Mouse (Mus musculus): Measurements from ENCODE around the gene CK137956. TPM values are rescaled to one million over a fixed set of nuclear protein-coding genes. Genes with fewer than 3 reads are reported as not detected.

CK137956 gene
- polyA plus RNA-seq, 1 experiment from 2014 or later, result 0.20 TPM

DNA sequence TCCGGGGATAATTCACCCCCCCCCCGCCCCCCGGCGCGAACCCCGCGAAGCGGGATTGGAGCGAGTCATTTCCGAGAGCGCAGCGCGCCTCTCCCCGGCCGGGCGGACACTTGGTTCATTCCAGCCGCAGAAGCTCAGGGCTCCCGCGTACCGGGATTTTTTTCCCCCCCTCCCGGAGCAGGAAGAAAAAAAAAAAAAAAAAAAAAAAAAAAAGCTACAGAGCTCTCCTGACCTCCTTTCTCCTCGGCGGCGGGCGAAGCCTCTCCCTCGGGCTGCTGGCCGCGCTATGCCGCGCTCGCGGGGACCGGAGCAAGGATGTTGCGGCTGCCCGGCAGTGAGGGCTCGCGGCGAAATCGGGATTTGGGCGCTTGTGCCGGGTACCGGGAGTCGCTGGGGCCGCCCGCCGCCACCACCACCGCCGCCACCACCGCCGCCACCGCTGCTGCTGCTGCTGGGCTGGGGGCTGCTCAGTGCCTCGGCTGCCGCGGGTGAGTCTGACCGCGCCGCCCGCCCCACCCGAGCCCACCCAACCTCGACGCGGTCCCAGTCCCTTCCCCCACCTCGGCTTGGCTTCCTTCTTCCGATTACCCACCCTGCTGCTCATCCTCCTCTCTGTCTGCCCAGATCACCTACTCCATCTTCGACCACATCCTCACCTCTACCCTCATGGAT is 17.2 kb upstream of the CK137956 start, which contains the start of gene Csmd2:
Gene Csmd2 (plus strand): TSS at position 74 of the 672 bp plus-strand sequence.
- Histone ChIP-seq H3K9ac (replicated peaks; ENCODE audit: low read length) (peak within 1 kb of the TSS; percentile 53), H3K4me3 (ENCODE audit: low read depth, low read length) (peak within 1 kb of the TSS; percentile 38), H3K9me3 (replicated peaks; ENCODE audit: control insufficient read depth, low read length) (no peaks in the 10 kb centered on the region), H3K4me2 (ENCODE audit: low read depth, low read length) (peak within 1 kb of the TSS; percentile 76), H3K36me3 (replicated peaks; ENCODE audit: control insufficient read depth, insufficient read depth, low read depth, low read length) (no peaks in the 10 kb centered on the region), H3K27ac (replicated peaks; ENCODE audit: low read depth, low read length) (no peak within 1 kb of the TSS), H3K4me1 (ENCODE audit: control insufficient read depth, insufficient read depth, low read length) (peaks cover 2% of the 10 kb centered on the region; the same call in 1 of the 2 replicates), H3K27me3 (ENCODE audit: control insufficient read depth, insufficient read depth, low read length) (peaks cover 51% of the 10 kb centered on the region)
- WGBS, result 0% methylated on average over 43 of the region's 65 CpGs
- ATAC-seq (replicated peaks; ENCODE audit: insufficient number of reproducible peaks, low FRiP score, low TSS enrichment, low read depth) (no peak), DNase-seq (ENCODE audit: low spot score) (peak; percentile 50)

GRCm38 (mm10) chr4:127987270-127987669 is 16.5 kb upstream of the CK137956 start:
- Histone ChIP-seq H3K27ac (replicated peaks; ENCODE audit: low read depth, low read length) (no peak overlapping the region), H3K4me3 (ENCODE audit: low read depth, low read length) (peak overlapping the region; percentile 38), H3K9ac (replicated peaks; ENCODE audit: low read length) (no peak overlapping the region), H3K36me3 (replicated peaks; ENCODE audit: control insufficient read depth, insufficient read depth, low read depth, low read length) (no peaks in the 10 kb centered on the region), H3K9me3 (replicated peaks; ENCODE audit: control insufficient read depth, low read length) (no peaks in the 10 kb centered on the region), H3K27me3 (ENCODE audit: control insufficient read depth, insufficient read depth, low read length) (peaks cover 51% of the 10 kb centered on the region), H3K4me1 (ENCODE audit: control insufficient read depth, insufficient read depth, low read length) (peaks cover 2% of the 10 kb centered on the region; the same call in 1 of the 2 replicates), H3K4me2 (ENCODE audit: low read depth, low read length) (peak overlapping the region; percentile 76; the same call in 1 of the 2 replicates)
- WGBS, result 4% methylated on average over 10 of the region's 10 CpGs
- no peak for ATAC-seq (replicated peaks; ENCODE audit: insufficient number of reproducible peaks, low FRiP score, low TSS enrichment, low read depth)
- DNase-seq (ENCODE audit: low spot score), result no peak

DNA sequence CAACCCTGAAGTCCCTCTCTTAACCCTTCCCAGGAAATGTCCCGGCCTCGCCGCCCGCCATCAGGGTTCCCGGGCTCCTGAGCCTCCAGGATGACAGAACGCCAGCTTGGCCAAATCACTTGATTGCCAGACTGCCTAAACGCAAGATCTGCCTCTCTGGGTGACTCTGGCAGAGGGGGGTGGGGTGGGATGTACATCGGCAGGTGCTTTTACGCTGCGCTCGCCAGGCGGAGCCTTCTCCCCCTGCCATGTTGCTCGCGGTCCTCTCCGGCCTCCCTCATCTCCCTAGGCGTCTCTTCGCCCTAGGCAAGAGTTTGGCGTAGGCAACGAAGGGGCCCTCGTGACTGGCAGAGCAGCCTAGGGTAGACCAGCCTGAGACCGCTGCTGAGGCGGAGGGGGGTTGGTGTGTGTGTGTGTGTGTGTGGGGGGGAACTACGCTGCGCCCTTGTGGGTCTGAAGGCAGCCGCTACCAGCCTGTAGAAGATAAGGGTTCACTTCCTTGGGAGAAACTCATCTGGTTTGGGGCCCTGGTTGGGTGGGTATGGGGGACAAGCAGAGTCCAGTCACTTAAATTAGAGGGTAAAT is 15.8 kb upstream of the CK137956 start:
- Histone ChIP-seq H3K4me1 (ENCODE audit: control insufficient read depth, insufficient read depth, low read length) (peaks cover 2% of the 10 kb centered on the region; the same call in 1 of the 2 replicates), H3K9me3 (replicated peaks; ENCODE audit: control insufficient read depth, low read length) (no peaks in the 10 kb centered on the region), H3K4me3 (ENCODE audit: low read depth, low read length) (no peak overlapping the region), H3K27ac (replicated peaks; ENCODE audit: low read depth, low read length) (no peak overlapping the region), H3K36me3 (replicated peaks; ENCODE audit: control insufficient read depth, insufficient read depth, low read depth, low read length) (no peaks in the 10 kb centered on the region), H3K9ac (replicated peaks; ENCODE audit: low read length) (no peak overlapping the region), H3K27me3 (ENCODE audit: control insufficient read depth, insufficient read depth, low read length) (peaks cover 51% of the 10 kb centered on the region), H3K4me2 (ENCODE audit: low read depth, low read length) (no peak overlapping the region; the same call in 1 of the 2 replicates)
- DNase-seq (ENCODE audit: low spot score), result no peak
- ATAC-seq (replicated peaks; ENCODE audit: insufficient number of reproducible peaks, low FRiP score, low TSS enrichment, low read depth), result no peak
- WGBS, result 1% methylated on average over 25 of the region's 25 CpGs

DNA sequence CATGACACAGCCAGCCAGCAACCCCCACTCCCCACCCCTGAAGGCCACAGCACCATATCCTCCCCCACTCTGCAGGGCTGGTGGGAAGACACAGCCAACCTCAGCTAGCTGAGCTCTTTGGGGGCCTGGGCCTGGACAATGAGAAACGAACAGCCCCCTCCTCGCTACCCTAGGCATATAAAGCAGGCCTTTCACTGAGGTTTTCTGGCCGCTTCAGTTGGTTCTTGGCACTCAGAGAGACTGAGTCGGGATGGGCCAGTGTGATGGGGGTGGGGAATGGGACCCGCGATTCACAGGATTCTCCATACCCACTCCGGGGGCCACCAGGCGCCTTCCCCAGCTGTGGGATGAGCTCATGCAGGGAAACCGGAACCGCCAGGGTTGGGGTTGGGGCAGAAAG is 15.1 kb upstream of the CK137956 start:
- Histone ChIP-seq H3K36me3 (replicated peaks; ENCODE audit: control insufficient read depth, insufficient read depth, low read depth, low read length) (no peaks in the 10 kb centered on the region), H3K9me3 (replicated peaks; ENCODE audit: control insufficient read depth, low read length) (no peaks in the 10 kb centered on the region), H3K27ac (replicated peaks; ENCODE audit: low read depth, low read length) (no peak overlapping the region), H3K4me3 (ENCODE audit: low read depth, low read length) (no peak overlapping the region), H3K4me1 (ENCODE audit: control insufficient read depth, insufficient read depth, low read length) (peaks cover 2% of the 10 kb centered on the region; the same call in 1 of the 2 replicates), H3K4me2 (ENCODE audit: low read depth, low read length) (no peak overlapping the region), H3K9ac (replicated peaks; ENCODE audit: low read length) (no peak overlapping the region), H3K27me3 (ENCODE audit: control insufficient read depth, insufficient read depth, low read length) (peaks cover 51% of the 10 kb centered on the region)
- ATAC-seq (replicated peaks; ENCODE audit: insufficient number of reproducible peaks, low FRiP score, low TSS enrichment, low read depth), result no peak
- DNase-seq (ENCODE audit: low spot score), result peak; percentile 3
- WGBS, result 6% methylated on average over 10 of the region's 10 CpGs

DNA sequence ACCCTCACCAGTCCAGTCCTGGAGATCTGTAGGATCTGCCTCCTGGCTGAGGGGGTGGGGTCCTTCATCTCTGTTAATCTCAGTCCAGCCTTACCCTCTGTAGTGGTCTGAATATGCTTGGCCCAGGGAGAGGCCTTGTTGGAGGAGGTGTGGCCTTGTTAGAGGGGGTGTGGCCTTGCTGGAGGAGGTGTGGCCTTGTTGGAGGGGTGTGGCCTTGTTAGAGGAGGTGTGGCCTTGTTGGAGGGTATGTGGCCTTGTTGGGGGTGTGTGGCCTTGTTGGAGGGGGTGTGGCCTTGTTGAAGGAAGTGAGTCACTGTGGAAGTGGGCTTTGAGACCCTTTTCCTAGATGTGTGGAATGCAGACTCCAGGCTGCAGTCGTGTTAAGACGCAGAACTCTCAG is 13.7 kb upstream of the CK137956 start:
- peaks cover 2% of the 10 kb centered on the region; the same call in 1 of the 2 replicates for H3K4me1 ChIP-seq (ENCODE audit: control insufficient read depth, insufficient read depth, low read length)
- H3K27me3 ChIP-seq (ENCODE audit: control insufficient read depth, insufficient read depth, low read length), result peaks cover 44% of the 10 kb centered on the region
- H3K4me3 ChIP-seq (ENCODE audit: low read depth, low read length), result no peak overlapping the region
- no peaks in the 10 kb centered on the region for H3K36me3 ChIP-seq (replicated peaks; ENCODE audit: control insufficient read depth, insufficient read depth, low read depth, low read length)
- WGBS, result 91% methylated on average over 2 of the region's 2 CpGs
- H3K9ac ChIP-seq (replicated peaks; ENCODE audit: low read length), result no peak overlapping the region
- ATAC-seq (replicated peaks; ENCODE audit: insufficient number of reproducible peaks, low FRiP score, low TSS enrichment, low read depth) (no peak), DNase-seq (ENCODE audit: low spot score) (no peak)
- H3K9me3 ChIP-seq (replicated peaks; ENCODE audit: control insufficient read depth, low read length), result no peaks in the 10 kb centered on the region
- no peak overlapping the region for H3K27ac ChIP-seq (replicated peaks; ENCODE audit: low read depth, low read length)
- H3K4me2 ChIP-seq (ENCODE audit: low read depth, low read length), result no peak overlapping the region

DNA sequence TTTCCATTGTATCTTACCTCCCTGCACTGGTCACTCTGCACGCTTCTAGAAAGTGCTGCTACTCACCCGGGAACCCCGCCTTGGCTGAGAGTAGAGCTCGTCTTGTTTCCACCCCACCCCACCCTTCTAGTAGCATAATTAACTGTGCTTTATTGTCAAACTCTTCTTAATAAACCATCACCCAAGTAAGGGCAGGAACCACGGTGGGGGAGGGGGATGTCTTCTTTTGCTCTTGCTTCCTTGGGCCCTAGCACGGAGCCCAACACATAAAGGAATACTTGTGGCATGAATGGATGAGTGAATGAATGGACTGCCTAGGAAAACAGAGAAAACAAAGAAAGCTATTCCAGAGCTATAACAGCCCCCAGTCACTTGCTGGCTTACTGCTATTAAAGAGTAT is 10.4 kb upstream of the CK137956 start:
- DNase-seq (ENCODE audit: low spot score) (no peak), ATAC-seq (replicated peaks; ENCODE audit: insufficient number of reproducible peaks, low FRiP score, low TSS enrichment, low read depth) (no peak; the same call in 1 of the 2 replicates)
- no peak overlapping the region for H3K27ac ChIP-seq (replicated peaks; ENCODE audit: low read depth, low read length)
- no peaks in the 10 kb centered on the region for H3K36me3 ChIP-seq (replicated peaks; ENCODE audit: control insufficient read depth, insufficient read depth, low read depth, low read length)
- no peak overlapping the region for H3K9ac ChIP-seq (replicated peaks; ENCODE audit: low read length)
- WGBS, result 63% methylated on average over 6 of the region's 6 CpGs
- no peaks in the 10 kb centered on the region for H3K4me1 ChIP-seq (ENCODE audit: control insufficient read depth, insufficient read depth, low read length)
- H3K27me3 ChIP-seq (ENCODE audit: control insufficient read depth, insufficient read depth, low read length), result peaks cover 15% of the 10 kb centered on the region
- H3K9me3 ChIP-seq (replicated peaks; ENCODE audit: control insufficient read depth, low read length), result no peaks in the 10 kb centered on the region
- no peak overlapping the region for H3K4me3 ChIP-seq (ENCODE audit: low read depth, low read length)
- no peak overlapping the region for H3K4me2 ChIP-seq (ENCODE audit: low read depth, low read length)

GRCm38 (mm10) chr4:127972976-127973375 is 2.2 kb upstream of the CK137956 start:
- Histone ChIP-seq H3K36me3 (replicated peaks; ENCODE audit: control insufficient read depth, insufficient read depth, low read depth, low read length) (no peaks in the 10 kb centered on the region), H3K4me1 (ENCODE audit: control insufficient read depth, insufficient read depth, low read length) (no peaks in the 10 kb centered on the region), H3K9ac (replicated peaks; ENCODE audit: low read length) (no peak overlapping the region), H3K27ac (replicated peaks; ENCODE audit: low read depth, low read length) (no peak overlapping the region), H3K4me2 (ENCODE audit: low read depth, low read length) (no peak overlapping the region), H3K27me3 (ENCODE audit: control insufficient read depth, insufficient read depth, low read length) (peaks cover 27% of the 10 kb centered on the region), H3K9me3 (replicated peaks; ENCODE audit: control insufficient read depth, low read length) (no peaks in the 10 kb centered on the region), H3K4me3 (ENCODE audit: low read depth, low read length) (no peak overlapping the region)
- no peak for DNase-seq (ENCODE audit: low spot score)
- WGBS, result 84% methylated on average over 3 of the region's 3 CpGs
- no peak for ATAC-seq (replicated peaks; ENCODE audit: insufficient number of reproducible peaks, low FRiP score, low TSS enrichment, low read depth)

DNA sequence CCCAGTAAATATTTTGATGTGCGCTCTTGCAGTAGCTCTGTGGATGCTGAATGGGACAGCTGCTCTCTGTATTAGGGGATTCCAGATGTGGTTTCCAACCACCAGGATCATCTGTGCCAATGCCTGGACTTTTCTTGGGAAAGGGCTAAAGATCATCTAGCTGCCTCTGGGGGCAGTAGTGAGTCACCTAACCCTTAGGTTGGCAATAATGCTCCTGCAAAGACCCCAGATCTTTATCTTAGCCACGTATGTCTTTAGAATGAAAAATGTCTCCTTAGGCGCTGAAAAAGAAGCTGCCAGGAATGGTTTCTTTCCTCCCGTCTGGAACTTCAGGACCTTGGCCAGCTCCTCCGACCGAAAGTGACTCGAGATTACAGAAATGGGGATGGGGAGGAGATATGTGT is 731 bp downstream of the CK137956 start:
- no peak overlapping the region for H3K4me2 ChIP-seq (ENCODE audit: low read depth, low read length)
- no peaks in the 10 kb centered on the region for H3K9me3 ChIP-seq (replicated peaks; ENCODE audit: control insufficient read depth, low read length)
- peaks cover 27% of the 10 kb centered on the region for H3K27me3 ChIP-seq (ENCODE audit: control insufficient read depth, insufficient read depth, low read length)
- ATAC-seq (replicated peaks; ENCODE audit: insufficient number of reproducible peaks, low FRiP score, low TSS enrichment, low read depth) (no peak), DNase-seq (ENCODE audit: low spot score) (peak; percentile 81)
- H3K4me3 ChIP-seq (ENCODE audit: low read depth, low read length), result no peak overlapping the region
- H3K4me1 ChIP-seq (ENCODE audit: control insufficient read depth, insufficient read depth, low read length), result no peaks in the 10 kb centered on the region
- WGBS, result 5% methylated on average over 7 of the region's 7 CpGs
- H3K9ac ChIP-seq (replicated peaks; ENCODE audit: low read length), result no peak overlapping the region
- H3K27ac ChIP-seq (replicated peaks; ENCODE audit: low read depth, low read length), result no peak overlapping the region
- no peaks in the 10 kb centered on the region for H3K36me3 ChIP-seq (replicated peaks; ENCODE audit: control insufficient read depth, insufficient read depth, low read depth, low read length)
